16 mouse cellular contexts compared by ENCODE assay signal in the genomic region with DNA sequence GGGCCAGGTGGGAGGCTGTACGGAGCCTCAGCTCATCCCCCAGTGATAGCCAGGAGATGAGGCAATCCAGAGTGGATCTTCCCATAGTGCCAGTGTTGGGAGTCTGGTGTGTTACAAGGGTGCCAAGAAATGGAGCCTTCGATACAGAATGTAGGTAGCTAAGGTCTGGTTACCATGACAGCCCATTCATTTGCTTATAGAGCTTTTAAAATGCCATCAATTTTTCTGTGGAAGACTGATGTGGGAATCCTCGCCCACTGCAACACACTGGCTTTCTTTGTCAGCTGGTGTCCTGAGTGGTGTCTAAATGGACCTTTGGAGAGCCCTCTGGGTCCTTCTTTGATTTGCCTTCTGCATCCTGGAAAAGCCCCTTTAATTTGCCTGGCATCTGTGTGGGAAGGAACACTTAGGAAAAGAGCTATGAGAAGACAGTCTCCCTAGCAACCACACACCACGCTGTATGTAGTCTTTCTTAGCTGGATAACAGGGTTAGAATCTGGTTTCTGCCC. TPM values are rescaled to one million over a fixed set of nuclear protein-coding genes. Genes with fewer than 3 reads are reported as not detected.
DNase-seq lines count a peak whose midpoint lies in the region; ATAC-seq and TF ChIP-seq lines count a peak whose summit lies in the region.
"Had no signal": no experiment of that assay in that cellular context is flagged by ENCODE, and none has a peak within 500 bp of the region (broad histone marks: within the 10 kb centered on the region; RNA-seq: fewer than 3 reads in every experiment).

No protein-coding gene starts in this region.

- H3K9ac ChIP-seq in hindbrain, embryonic 11.5 days (ENCODE audit: low read depth, low read length): no peak overlapping the region
- H3K9ac ChIP-seq: embryonic facial prominence, embryonic 15.5 days; liver, embryonic 15.5 days; stomach, embryonic 15.5 days had no signal

- H3K27ac ChIP-seq in hindbrain, embryonic 11.5 days (ENCODE audit: low read depth, low read length): no peak overlapping the region
- H3K27ac ChIP-seq in hindbrain, embryonic 10.5 days: no peak overlapping the region
- peak overlapping the region; percentile 75 for H3K27ac ChIP-seq in left cerebral cortex, adult 2 months
- H3K27ac ChIP-seq: embryonic facial prominence, embryonic 15.5 days; liver, embryonic 15.5 days; stomach, embryonic 15.5 days had no signal

- WGBS in hindbrain, embryonic 11.5 days: 75% methylated on average over 4 of the region's 4 CpGs
- 74% methylated on average over 4 of the region's 4 CpGs for WGBS in hindbrain, embryonic 10.5 days

- DNase-seq in hindbrain, embryonic 11.5 days (ENCODE audit: low spot score): peak; percentile 10
- DNase-seq in hindbrain, embryonic 10.5 days (ENCODE audit: low spot score): no peak
- peak; percentile 52 to 65 for DNase-seq in frontal cortex, postnatal 36 days (ENCODE audit: low spot score in 2 of 2)
- no peak for DNase-seq in left cerebral cortex, adult 2 months (ENCODE audit: extremely low spot score in 1 of 2, low spot score in 2 of 2)
- DNase-seq in right cerebral cortex, adult 2 months (ENCODE audit: low spot score in 2 of 2): peak; percentile 53 to 67
- no peak for DNase-seq in kidney, adult 8-10 months
- no peak for DNase-seq in testis, postnatal 10 days (ENCODE audit: low spot score)
- DNase-seq in thymus, postnatal 10 days (ENCODE audit: low spot score in 2 of 2): no peak
- DNase-seq: adrenal gland, adult 8-10 months; cerebellum, adult 8-10 months; gastrocnemius, postnatal 36 days; heart, postnatal 10 days; kidney, postnatal 25 days had no signal

- intact Hi-C loops in left cerebral cortex, adult 2 months (cut with DNase I): no loop called here

- H3K36me3 ChIP-seq in hindbrain, embryonic 11.5 days (ENCODE audit: control insufficient read depth, insufficient read depth, low read length): no peaks in the 10 kb centered on the region
- no peaks in the 10 kb centered on the region for H3K36me3 ChIP-seq in hindbrain, embryonic 10.5 days

- no peak overlapping the region for H3K4me3 ChIP-seq in hindbrain, embryonic 11.5 days (ENCODE audit: low read depth, low read length)
- H3K4me3 ChIP-seq in hindbrain, embryonic 10.5 days: no peak overlapping the region
- H3K4me3 ChIP-seq in left cerebral cortex, adult 2 months: no peak overlapping the region
- H3K4me3 ChIP-seq: embryonic facial prominence, embryonic 15.5 days; liver, embryonic 15.5 days; stomach, embryonic 15.5 days had no signal

- H3K9me3 ChIP-seq in hindbrain, embryonic 11.5 days (ENCODE audit: control insufficient read depth, low read length): no peaks in the 10 kb centered on the region
- no peaks in the 10 kb centered on the region for H3K9me3 ChIP-seq in hindbrain, embryonic 10.5 days
- H3K9me3 ChIP-seq: embryonic facial prominence, embryonic 15.5 days; liver, embryonic 15.5 days; stomach, embryonic 15.5 days had no signal

- no peak for TF ChIP-seq CTCF in left cerebral cortex, adult 2 months (IDR thresholded peaks at IDR 0.05)

- H3K4me1 ChIP-seq in hindbrain, embryonic 11.5 days (replicated peaks; ENCODE audit: control insufficient read depth, insufficient read depth, low read length): no peaks in the 10 kb centered on the region
- H3K4me1 ChIP-seq in hindbrain, embryonic 10.5 days (replicated peaks): no peaks in the 10 kb centered on the region; the same call in 1 of the 2 replicates
- H3K4me1 ChIP-seq: embryonic facial prominence, embryonic 15.5 days; liver, embryonic 15.5 days; stomach, embryonic 15.5 days had no signal

- H3K4me2 ChIP-seq in hindbrain, embryonic 11.5 days (replicated peaks; ENCODE audit: low read depth, low read length): no peak overlapping the region
- H3K4me2 ChIP-seq: embryonic facial prominence, embryonic 15.5 days; liver, embryonic 15.5 days; stomach, embryonic 15.5 days had no signal

- ATAC-seq in hindbrain, embryonic 11.5 days (ENCODE audit: low FRiP score): 0 out of 2 replicates have a peak, but pooled peaks have one; percentile 22

- no peaks in the 10 kb centered on the region for H3K27me3 ChIP-seq in hindbrain, embryonic 11.5 days (ENCODE audit: control insufficient read depth, insufficient read depth, low read length)
- no peaks in the 10 kb centered on the region for H3K27me3 ChIP-seq in hindbrain, embryonic 10.5 days (ENCODE audit: insufficient read depth, poor library complexity, severe bottlenecking)
- H3K27me3 ChIP-seq: embryonic facial prominence, embryonic 15.5 days; stomach, embryonic 15.5 days had no signal

RNA-seq across cellular contexts. Expression of a gene that starts 28.0 kb away (rescaled TPM):
- polyA plus RNA-seq in hindbrain, embryonic 11.5 days (2014; fragmentation: Nextera tagmentation; extraction: Ambion mirVana): 28.8 and 34.1 TPM in 2 replicates
- polyA plus RNA-seq in hindbrain, embryonic 10.5 days (2016; fragmentation: Nextera tagmentation; extraction: Ambion mirVana): 13.9 and 21.9 TPM in 2 replicates
- 10 to 100 TPM; 14.7 to 15.4 TPM for total RNA-seq in left cerebral cortex, adult 2 months (2021)

Comparison
In these comparisons a context has a peak if more than half of its experiments do, and no peak if none do; other contexts are left out.
1. DNase-seq: peak in hindbrain, embryonic 11.5 days (single experiment), frontal cortex, postnatal 36 days (2 of 2) and right cerebral cortex, adult 2 months (2 of 2); none in hindbrain, embryonic 10.5 days (single experiment), left cerebral cortex, adult 2 months (0 of 2), kidney, adult 8-10 months (0 of 2), testis, postnatal 10 days (single experiment) and thymus, postnatal 10 days (0 of 2).